Mouse (Mus musculus) myocyte (in vitro differentiated cells): Measurements from ENCODE around the gene Flt1. TPM values are rescaled to one million over a fixed set of nuclear protein-coding genes. Genes with fewer than 3 reads are reported as not detected.
A peak's percentile ranks its signal among the peaks of the same experiment; 100 is the strongest.

Source experiments
- H3K27me3 ChIP-seq: one replicate; pipeline ENCODE4 v1.6.1; 2011; ENCODE audit not compliant: control insufficient read depth, insufficient read depth, insufficient read length
- H3K36me3 ChIP-seq: one replicate; pipeline ENCODE4 v1.6.1; 2011; ENCODE audit not compliant: control insufficient read depth, insufficient read depth
- H3K4me2 ChIP-seq: one replicate; pipeline ENCODE4 v1.6.1; 2011; ENCODE audit warnings: low read depth, control low read depth
- H3K4me3 ChIP-seq: one replicate; pipeline ENCODE4 v1.5.1; 2011; ENCODE audit warnings: mild to moderate bottlenecking, control low read depth, moderate library complexity
- H3K79me2 ChIP-seq: one replicate; pipeline ENCODE4 v1.6.1; 2011; ENCODE audit not compliant: control insufficient read depth, insufficient read depth
- H3ac ChIP-seq: one replicate; pipeline ENCODE4 v1.6.1; 2011; ENCODE audit not compliant: control insufficient read depth, insufficient read length
- CEBPB ChIP-seq: IDR thresholded peaks from 2 replicates; pipeline ENCODE4 v1.6.1; 2011; ENCODE audit warnings: mild to moderate bottlenecking, moderate library complexity; ENCODE audit not compliant: poor library complexity, insufficient read depth, severe bottlenecking
- E2F4 ChIP-seq: IDR thresholded peaks from one replicate; pipeline ENCODE4 v1.6.1; 2011; ENCODE audit warnings: mild to moderate bottlenecking, control low read depth, moderate library complexity; ENCODE audit not compliant: insufficient read depth
- MAX ChIP-seq: IDR thresholded peaks from one replicate; pipeline ENCODE4 v1.6.1; 2011; ENCODE audit warnings: low read depth, mild to moderate bottlenecking, control low read depth
- MYOD1 ChIP-seq, 3 experiments: IDR thresholded peaks; one replicate each; pipeline ENCODE4 v1.6.1; 2011; ENCODE audit warnings: control low read depth in 2 of 3, low read depth in 2 of 3, mild to moderate bottlenecking in 2 of 3, moderate library complexity in 1 of 3; ENCODE audit not compliant: insufficient read length in 2 of 3, control insufficient read depth in 1 of 3
- MYOG ChIP-seq, 3 experiments: IDR thresholded peaks; one replicate each; pipeline ENCODE4 v1.6.1; 2011; ENCODE audit warnings: control low read depth in 2 of 3, low read depth in 2 of 3, mild to moderate bottlenecking in 2 of 3; ENCODE audit not compliant: insufficient read length in 2 of 3, control insufficient read depth in 1 of 3, insufficient read depth in 1 of 3
- POLR2A ChIP-seq: IDR thresholded peaks from one replicate; pipeline ENCODE4 v1.6.1; 2011; ENCODE audit warnings: low read depth, mild to moderate bottlenecking, control low read depth, moderate library complexity; ENCODE audit not compliant: insufficient read length
- POLR2AphosphoS2 ChIP-seq: IDR thresholded peaks from one replicate; pipeline ENCODE4 v1.6.1; 2011; ENCODE audit warnings: low read depth, control low read depth; ENCODE audit not compliant: insufficient read length
- REST ChIP-seq: IDR thresholded peaks from one replicate; pipeline ENCODE4 v1.6.1; 2011; ENCODE audit warnings: mild to moderate bottlenecking, control low read depth, moderate library complexity; ENCODE audit not compliant: insufficient read depth, insufficient read length
- SRF ChIP-seq: IDR thresholded peaks from one replicate; pipeline ENCODE4 v1.6.1; 2011; ENCODE audit warnings: low read depth; ENCODE audit not compliant: control insufficient read depth, insufficient read length
- TCF12 ChIP-seq: IDR thresholded peaks from one replicate; pipeline ENCODE4 v1.6.1; 2011; ENCODE audit warnings: mild to moderate bottlenecking, control low read depth; ENCODE audit not compliant: poor library complexity, insufficient read depth, severe bottlenecking
- TCF3 ChIP-seq: IDR thresholded peaks from one replicate; pipeline ENCODE4 v1.6.1; 2011; ENCODE audit warnings: low read depth, control low read depth; ENCODE audit not compliant: insufficient read length
- USF1 ChIP-seq: IDR thresholded peaks from one replicate; pipeline ENCODE4 v1.6.1; 2011; ENCODE audit warnings: low read depth, mild to moderate bottlenecking, control low read depth, moderate library complexity
- polyA plus RNA-seq: library from polyadenylated mRNA; unstranded; fragments of >200 nt; fragmentation: generic; extraction: Trizol; gene quantifications from one replicate; pipeline ENCODE4 v1.2.1, GENCODE M21; 2012; ENCODE audit warnings: missing spikeins

Flt1 gene
- polyA plus RNA-seq, 1 experiment = 1.1 TPM

DNA sequence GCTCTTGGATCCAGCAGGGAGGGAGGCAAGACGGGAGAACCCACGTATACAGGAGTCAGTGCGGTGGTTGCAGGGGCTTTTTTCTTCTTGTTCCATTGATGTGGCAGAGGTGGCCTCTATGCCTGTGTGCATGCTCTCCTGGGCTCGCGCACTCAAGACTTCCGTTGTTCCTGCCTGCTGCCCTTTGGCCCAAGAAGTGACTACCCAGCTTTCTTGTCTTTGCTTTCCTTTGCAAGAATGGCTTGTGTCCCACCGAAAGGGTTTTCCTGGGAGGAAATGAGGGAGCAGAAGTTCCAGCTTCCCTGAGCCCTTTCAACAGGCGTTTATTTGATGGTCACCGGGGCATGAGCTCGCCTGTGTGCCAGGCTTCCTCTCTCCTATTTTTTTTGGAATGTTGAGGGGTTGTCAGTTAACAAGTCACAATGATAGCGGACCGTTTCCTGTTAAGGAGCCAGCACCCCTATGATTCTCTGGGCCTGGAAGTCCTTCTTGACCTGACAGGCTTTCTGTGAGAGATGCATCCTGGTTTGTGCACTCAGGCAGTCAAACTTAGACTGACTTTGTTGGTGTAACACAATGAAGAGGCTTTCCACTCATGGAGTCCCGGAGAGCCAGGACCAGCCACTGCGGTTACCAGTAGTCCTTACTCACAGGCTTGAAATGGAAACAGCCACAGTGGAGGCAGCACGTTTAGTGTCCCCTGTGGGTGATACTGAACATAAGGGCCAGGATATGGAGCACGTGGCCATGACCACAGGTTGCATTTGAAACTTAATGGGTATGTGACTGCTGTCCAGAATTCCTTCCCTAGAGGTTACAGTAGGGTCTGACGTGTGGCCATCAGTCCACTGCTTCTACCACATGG lies 95.2 kb downstream of the Flt1 start:
- TF ChIP-seq SRF = no peak
- no peak for TF ChIP-seq POLR2A
- no peak for TF ChIP-seq CEBPB
- TF ChIP-seq MAX = no peak
- TF ChIP-seq POLR2AphosphoS2 = no peak
- TF ChIP-seq TCF12 = no peak
- TF ChIP-seq TCF3 = no peak
- no peak for TF ChIP-seq MYOD1 (IDR thresholded peaks at IDR 0.05; ENCODE audit: control insufficient read depth in 1 of 3, insufficient read length in 2 of 3, low read depth in 2 of 3)
- Histone ChIP-seq H3K27me3 (no peaks in the 10 kb centered on the region), H3K4me2 (no peak overlapping the region), H3K79me2 (no peaks in the 10 kb centered on the region), H3ac (no peak overlapping the region), H3K36me3 (no peaks in the 10 kb centered on the region), H3K4me3 (no peak overlapping the region)

DNA sequence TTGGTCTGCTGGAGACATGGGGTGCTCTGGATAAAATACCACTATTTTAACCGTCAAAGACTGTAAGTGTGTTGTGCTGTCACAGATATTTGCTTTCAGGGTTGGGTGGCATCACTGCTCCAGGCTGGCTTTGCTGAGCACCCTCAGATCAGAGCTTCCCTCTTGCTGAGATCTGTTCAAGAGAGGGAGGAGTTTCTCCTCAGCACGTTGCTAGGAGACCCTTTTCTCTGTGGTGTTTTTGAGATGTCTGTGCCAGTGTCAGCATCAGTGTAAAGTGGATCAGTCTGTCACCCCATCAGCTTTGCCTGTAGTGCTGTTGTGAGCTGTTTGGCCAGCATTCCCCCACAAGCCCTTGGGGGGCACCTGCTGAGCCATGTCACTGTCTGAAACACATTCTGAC lies 98.9 kb downstream of the Flt1 start:
- Histone ChIP-seq H3K79me2 (no peaks in the 10 kb centered on the region), H3K27me3 (no peaks in the 10 kb centered on the region), H3K4me3 (no peak overlapping the region), H3K4me2 (no peak overlapping the region), H3K36me3 (no peaks in the 10 kb centered on the region), H3ac (no peak overlapping the region)
- TF ChIP-seq MAX (no peak), MYOG (IDR thresholded peaks at IDR 0.05; ENCODE audit: control insufficient read depth in 1 of 3, insufficient read depth in 1 of 3, insufficient read length in 2 of 3, low read depth in 2 of 3) (no peak), TCF3 (no peak), POLR2A (no peak)

DNA sequence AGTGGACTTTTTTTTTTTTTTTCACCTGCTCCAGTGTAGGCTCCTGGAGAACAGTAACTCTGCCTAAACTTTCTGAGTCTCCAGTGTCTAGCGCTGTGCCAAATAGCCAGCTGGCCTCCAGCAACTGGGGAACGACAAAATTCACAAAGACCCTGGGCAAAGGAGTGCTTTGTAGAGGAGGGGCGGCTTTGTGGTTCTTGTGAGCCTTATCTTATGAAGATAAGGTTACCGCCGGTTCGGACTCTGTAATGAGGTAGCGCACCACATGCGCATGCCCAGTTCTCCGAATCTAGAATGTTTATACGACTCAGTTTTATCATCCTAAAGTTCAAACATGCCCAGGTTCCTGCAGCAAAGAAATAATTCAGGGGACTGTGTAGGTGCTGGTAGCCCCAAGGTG lies 102.1 kb downstream of the Flt1 start:
- H3K4me2 ChIP-seq = no peak overlapping the region
- H3K4me3 ChIP-seq = no peak overlapping the region
- H3K36me3 ChIP-seq = no peaks in the 10 kb centered on the region
- TF ChIP-seq TCF12 = no peak
- no peak for TF ChIP-seq CEBPB
- TF ChIP-seq POLR2AphosphoS2 = no peak
- TF ChIP-seq POLR2A = no peak
- no peak for TF ChIP-seq E2F4
- TF ChIP-seq MYOG (IDR thresholded peaks at IDR 0.05; ENCODE audit: control insufficient read depth in 1 of 3, insufficient read depth in 1 of 3, insufficient read length in 2 of 3, low read depth in 2 of 3) = no peak
- TF ChIP-seq MYOD1 (IDR thresholded peaks at IDR 0.05; ENCODE audit: control insufficient read depth in 1 of 3, insufficient read length in 2 of 3, low read depth in 2 of 3) = no peak
- no peak for TF ChIP-seq MAX
- TF ChIP-seq USF1 = no peak
- TF ChIP-seq REST = no peak
- no peak for TF ChIP-seq SRF
- TF ChIP-seq TCF3 = no peak
- no peaks in the 10 kb centered on the region for H3K27me3 ChIP-seq
- no peaks in the 10 kb centered on the region for H3K79me2 ChIP-seq
- no peak overlapping the region for H3ac ChIP-seq

DNA sequence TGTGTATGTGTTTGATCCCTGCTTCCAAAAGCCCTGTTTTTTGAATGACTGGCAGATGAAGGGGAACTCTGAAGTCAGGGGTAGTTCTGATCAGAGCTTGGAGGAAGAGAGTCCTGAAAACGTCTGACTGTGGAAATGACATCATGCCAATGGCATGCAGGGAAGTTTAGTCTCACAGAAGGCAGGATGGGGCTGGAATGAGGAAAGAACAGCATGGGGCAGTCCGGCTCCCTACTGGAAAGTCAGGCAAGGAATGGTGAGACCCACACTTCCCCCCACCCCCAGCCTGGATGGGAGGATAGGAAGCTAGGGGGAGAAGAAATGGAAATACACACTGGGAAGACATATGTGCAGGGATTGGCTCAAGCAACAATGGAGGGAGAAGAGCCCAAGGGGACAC lies 105.6 kb downstream of the Flt1 start:
- Histone ChIP-seq H3ac (no peak overlapping the region), H3K4me3 (no peak overlapping the region), H3K27me3 (no peaks in the 10 kb centered on the region), H3K36me3 (no peaks in the 10 kb centered on the region), H3K79me2 (no peaks in the 10 kb centered on the region), H3K4me2 (peak overlapping the region; percentile 7)
- TF ChIP-seq MYOG (IDR thresholded peaks at IDR 0.05; ENCODE audit: control insufficient read depth in 1 of 3, insufficient read depth in 1 of 3, insufficient read length in 2 of 3, low read depth in 2 of 3) (no peak), MYOD1 (IDR thresholded peaks at IDR 0.05; ENCODE audit: control insufficient read depth in 1 of 3, insufficient read length in 2 of 3, low read depth in 2 of 3) (no peak), POLR2A (no peak), TCF12 (no peak), TCF3 (no peak), SRF (no peak), REST (no peak), USF1 (no peak), POLR2AphosphoS2 (no peak), E2F4 (no peak), MAX (no peak), CEBPB (no peak)

DNA sequence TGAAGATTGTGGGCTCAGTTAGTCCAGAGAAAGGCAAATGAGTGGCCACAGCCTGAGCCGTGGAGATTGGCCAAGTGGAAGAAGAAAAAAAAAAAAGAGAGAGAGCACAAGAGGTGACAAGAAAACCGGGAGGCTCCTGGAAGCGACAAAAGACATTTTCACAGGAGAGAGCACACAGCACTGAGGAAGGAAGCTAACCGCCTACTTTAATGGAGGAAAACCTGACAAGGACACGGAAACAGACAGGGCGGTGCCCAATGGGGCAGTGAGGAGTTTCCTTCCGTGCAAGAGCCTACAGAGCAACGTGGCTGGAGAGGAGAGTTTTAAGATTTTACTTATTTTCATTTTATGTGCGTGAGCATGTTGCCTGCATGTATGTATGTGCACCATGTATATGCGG lies 107.6 kb downstream of the Flt1 start:
- Histone ChIP-seq H3K36me3 (no peaks in the 10 kb centered on the region), H3K4me3 (no peak overlapping the region), H3K4me2 (no peak overlapping the region), H3K27me3 (no peaks in the 10 kb centered on the region), H3ac (no peak overlapping the region), H3K79me2 (no peaks in the 10 kb centered on the region)
- TF ChIP-seq MYOG (IDR thresholded peaks at IDR 0.05; ENCODE audit: control insufficient read depth in 1 of 3, insufficient read depth in 1 of 3, insufficient read length in 2 of 3, low read depth in 2 of 3) (no peak), TCF3 (no peak), USF1 (no peak), SRF (no peak), POLR2AphosphoS2 (no peak), TCF12 (no peak), POLR2A (no peak), MAX (no peak), MYOD1 (IDR thresholded peaks at IDR 0.05; ENCODE audit: control insufficient read depth in 1 of 3, insufficient read length in 2 of 3, low read depth in 2 of 3) (no peak), E2F4 (no peak)
